Mouse (Mus musculus) CH12.LX (cell line): ENCODE data around the gene Zfp638. TPM values are rescaled to one million over a fixed set of nuclear protein-coding genes. Genes with fewer than 3 reads are reported as not detected.
A peak's percentile ranks its signal among the peaks of the same experiment; 100 is the strongest.
"Not testable (repeated sequence)": the region's sequence is repeated elsewhere in the genome, so short reads cannot be mapped to it uniquely, and the experiment has no call there.

Source experiments
- DNase-seq: peaks from one replicate; pipeline ENCODE4 v3.0.0-alpha.2; 2013; ENCODE audit errors: extremely low read depth
- H3K27ac ChIP-seq: 2 replicates; pipeline ENCODE4 v1.5.1; 2012; ENCODE audit warnings: low read depth, mild to moderate bottlenecking, control low read depth, moderate library complexity; ENCODE audit not compliant: insufficient read depth
- H3K27me3 ChIP-seq: replicated peaks from 2 replicates; pipeline ENCODE3; 2012; ENCODE audit warnings: inconsistent platforms
- H3K36me3 ChIP-seq, 2 experiments: replicated peaks in 1 of 2; 2 replicates each; pipeline versions ENCODE3 to v1.6.1; 2012; ENCODE audit warnings: inconsistent platforms in 1 of 2, low read length in 1 of 2, mild to moderate bottlenecking in 1 of 2, mixed read lengths in 1 of 2, moderate library complexity in 1 of 2; ENCODE audit not compliant: control insufficient read depth in 1 of 2, insufficient read depth in 1 of 2
- H3K4me1 ChIP-seq, 2 experiments: 2 replicates each; pipeline ENCODE4 v1.6.1; 2012; ENCODE audit warnings: inconsistent platforms in 1 of 2, moderate library complexity in 1 of 2; ENCODE audit not compliant: insufficient read depth in 2 of 2, control insufficient read depth in 1 of 2
- H3K4me2 ChIP-seq: 2 replicates; pipeline ENCODE4 v1.6.1; 2012; ENCODE audit warnings: low read depth, mild to moderate bottlenecking, control low read depth; ENCODE audit not compliant: poor library complexity, insufficient read depth, severe bottlenecking
- H3K4me3 ChIP-seq, 3 experiments: fragments of 150-350 bp in 1 of 3; sonication (generic) in 1 of 3; replicated peaks in 1 of 3; 2 replicates each; pipeline versions ENCODE3 to v1.5.1; 2011 to 2012; ENCODE audit warnings: low read depth in 2 of 3, low read length in 2 of 3, mild to moderate bottlenecking in 2 of 3, moderate library complexity in 2 of 3, control low read depth in 1 of 3, improper control_type of control experiment in 1 of 3, inconsistent platforms in 1 of 3, mixed read lengths in 1 of 3; ENCODE audit not compliant: poor library complexity in 1 of 3
- H3K79me2 ChIP-seq: replicated peaks from 2 replicates; pipeline ENCODE4 v1.6.1; 2012; ENCODE audit warnings: mild to moderate bottlenecking, moderate library complexity; ENCODE audit not compliant: control insufficient read depth, poor library complexity, insufficient read depth, severe bottlenecking; ENCODE audit errors: extremely low read depth
- H3K9ac ChIP-seq: 2 replicates; pipeline ENCODE4 v1.6.1; 2012; ENCODE audit warnings: low read depth, mild to moderate bottlenecking, control low read depth, moderate library complexity; ENCODE audit not compliant: insufficient read depth
- H3K9me3 ChIP-seq: replicated peaks from 2 replicates; pipeline ENCODE3; 2012; ENCODE audit warnings: low read length, inconsistent platforms, mixed read lengths
- BHLHE40 ChIP-seq: IDR thresholded peaks from 2 replicates; pipeline ENCODE4 v1.6.1; 2011; ENCODE audit warnings: mild to moderate bottlenecking, low read depth, low read length, improper control_type of control experiment
- E2F4 ChIP-seq: IDR thresholded peaks from 2 replicates; pipeline ENCODE4 v1.6.1; 2011; ENCODE audit warnings: low read depth, low read length, improper control_type of control experiment; ENCODE audit not compliant: insufficient replicate concordance
- ELF1 ChIP-seq: IDR thresholded peaks from 2 replicates; pipeline ENCODE4 v1.6.1; 2014; ENCODE audit warnings: low read depth, mild to moderate bottlenecking, inconsistent platforms, low read length, improper control_type of control experiment
- JUN ChIP-seq: IDR thresholded peaks from 2 replicates; pipeline ENCODE4 v1.6.1; 2011; ENCODE audit warnings: low read depth, mild to moderate bottlenecking, low read length, improper control_type of control experiment, moderate library complexity; ENCODE audit not compliant: insufficient read depth
- KAT2A ChIP-seq: IDR thresholded peaks from 2 replicates; pipeline ENCODE4 v1.6.1; 2012; ENCODE audit warnings: low read length, improper control_type of control experiment, inconsistent platforms; ENCODE audit not compliant: insufficient replicate concordance
- MAFK ChIP-seq: IDR thresholded peaks from 2 replicates; pipeline ENCODE4 v1.6.1; 2011; ENCODE audit warnings: low read length, improper control_type of control experiment; ENCODE audit not compliant: insufficient replicate concordance
- MAZ ChIP-seq: IDR thresholded peaks from 2 replicates; pipeline ENCODE4 v1.6.1; 2012; ENCODE audit warnings: low read depth, mild to moderate bottlenecking, inconsistent platforms, low read length, improper control_type of control experiment, moderate library complexity
- PAX5 ChIP-seq: IDR thresholded peaks from 2 replicates; pipeline ENCODE4 v1.6.1; 2012; ENCODE audit warnings: low read length, inconsistent platforms, mixed read lengths
- RCOR1 ChIP-seq: conservative IDR thresholded peaks from 2 replicates; pipeline ENCODE4 v1.6.1; 2012; ENCODE audit warnings: low read depth, mild to moderate bottlenecking, inconsistent platforms, low read length, improper control_type of control experiment
- SMC3 ChIP-seq: IDR thresholded peaks from 2 replicates; pipeline ENCODE4 v1.6.1; 2011; ENCODE audit warnings: low read depth, low read length, improper control_type of control experiment
- TCF12 ChIP-seq: IDR thresholded peaks from 2 replicates; pipeline ENCODE4 v1.6.1; 2014; ENCODE audit warnings: low read depth, mild to moderate bottlenecking, inconsistent platforms, low read length, improper control_type of control experiment
- USF1 ChIP-seq: IDR thresholded peaks from 2 replicates; pipeline ENCODE4 v1.6.1; 2014; ENCODE audit warnings: low read depth, mild to moderate bottlenecking, inconsistent platforms, low read length, improper control_type of control experiment
- USF2 ChIP-seq: conservative IDR thresholded peaks from 2 replicates; pipeline ENCODE4 v1.6.1; 2011; ENCODE audit warnings: low read depth, low read length, improper control_type of control experiment
- ZC3H11A ChIP-seq: IDR thresholded peaks from 2 replicates; pipeline ENCODE4 v1.6.1; 2012; ENCODE audit warnings: low read depth, mild to moderate bottlenecking, inconsistent platforms, low read length, improper control_type of control experiment
- ZNF384 ChIP-seq: IDR thresholded peaks from 2 replicates; pipeline ENCODE4 v1.6.1; 2012; ENCODE audit warnings: low read depth, low read length, improper control_type of control experiment, inconsistent platforms
- dilution Hi-C: fragments of 300-500 bp; cut with MboI; formaldehyde crosslinking; loops from 2 replicates; pipeline ENCODE4 v1.14.3; 2020; ENCODE audit warnings: low sequenced_read_pairs; ENCODE audit not compliant: extremely low pct_unique_long_range_greater_than_20kb, extremely low pct_ligation_motif_present
- in situ Hi-C: fragments of 300-500 bp; cut with MboI; formaldehyde crosslinking; loops from 3 replicates; pipeline ENCODE4 v1.14.3; 2019; ENCODE audit warnings: low sequenced_read_pairs, low pct_ligation_motif_present, low pct_unique_long_range_greater_than_20kb, mixed read lengths
- polyA plus RNA-seq: library from polyadenylated mRNA; unstranded; fragments of >175 nt; gene quantifications from 2 replicates; pipeline ENCODE4 v1.2.1, GENCODE M21; 2012; ENCODE audit warnings: low read depth; ENCODE audit not compliant: insufficient read length
- total RNA-seq, 2 experiments: library from RNA; depleted of rRNA; stranded (reverse); fragments of 300-350 nt in 1 of 2; fragments of >200 nt in 1 of 2; gene quantifications; 2 replicates each; pipeline ENCODE4 v1.2.3; 2012 to 2014

The Zfp638 gene
- total and polyA plus RNA-seq, 3 experiments, result 42.1 to 57.3 (median 48.0) TPM

DNA sequence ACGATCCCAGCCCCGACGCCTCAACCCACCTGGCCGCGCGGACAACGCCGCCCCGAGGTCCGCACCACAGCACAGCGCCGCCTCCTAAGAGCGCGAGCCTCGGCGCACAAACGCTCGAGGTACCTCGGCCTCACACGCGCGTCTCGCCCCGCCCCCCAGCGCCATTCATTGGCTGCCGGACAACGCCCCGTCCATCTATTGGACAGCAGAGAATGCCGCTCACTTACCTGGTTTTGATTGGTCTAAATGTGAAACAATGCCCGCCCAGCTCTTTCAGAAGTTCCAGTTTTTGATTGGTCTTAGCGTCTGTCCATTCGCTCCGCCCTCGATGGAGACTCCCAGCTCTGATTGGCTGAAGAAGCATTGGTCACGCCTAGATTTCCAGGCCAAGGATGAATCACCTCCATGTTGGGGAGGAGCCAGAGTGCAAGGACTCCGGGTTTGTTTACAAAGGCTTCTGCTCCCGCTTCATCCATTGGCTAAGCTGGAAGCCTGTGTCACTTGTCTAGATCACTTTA is 35.2 kb upstream of the Zfp638 start, which contains the start of gene Paip2b (continued):
- TF ChIP-seq TCF12, result peak; percentile 94
- 0 out of 2 replicates have a peak, but pooled peaks have one; percentile 15 for TF ChIP-seq ELF1
- TF ChIP-seq BHLHE40, result no peak
- no peak for TF ChIP-seq ZNF384
- TF ChIP-seq SMC3, result no peak
- TF ChIP-seq ZC3H11A, result no peak
- TF ChIP-seq MAZ, result no peak
- TF ChIP-seq PAX5, result no peak

DNA sequence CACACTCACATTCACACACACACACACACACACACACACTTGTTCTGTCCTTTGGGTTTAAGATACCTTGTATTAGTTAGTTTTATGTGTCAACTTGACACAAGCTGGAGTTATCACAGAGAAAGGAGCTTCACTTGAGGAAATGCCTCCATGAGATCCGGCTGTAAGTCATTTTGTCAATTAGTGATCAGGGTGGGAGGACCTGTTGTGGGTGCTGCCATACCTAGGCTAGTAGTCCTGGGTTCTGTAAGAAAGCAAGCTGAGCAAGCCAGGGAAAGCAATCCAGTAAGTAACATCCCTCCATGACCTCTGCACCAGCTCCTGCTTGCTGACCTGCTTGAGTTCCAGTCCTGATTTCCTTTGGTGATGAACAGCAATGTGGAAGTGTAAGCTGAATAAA is 34.5 kb upstream of the Zfp638 start:
- peak overlapping the region; percentile 9; the same call in 1 of the 2 replicates for H3K9ac ChIP-seq
- in situ Hi-C loops, H3K27ac ChIP-seq, dilution Hi-C loops, H3K36me3 ChIP-seq, DNase-seq, H3K27me3 ChIP-seq, H3K9me3 ChIP-seq, H3K79me2 ChIP-seq: not testable (repeated sequence)
- peak overlapping the region in 2 of 3 experiments; percentile 41 to 45 for H3K4me3 ChIP-seq
- peaks cover 5 to 22% of the 10 kb centered on the region in 2 experiments for H3K4me1 ChIP-seq
- 0 out of 2 replicates have a peak, but pooled peaks have one; percentile 12 for TF ChIP-seq TCF12
- H3K4me2 ChIP-seq, result peak overlapping the region; percentile 35

DNA sequence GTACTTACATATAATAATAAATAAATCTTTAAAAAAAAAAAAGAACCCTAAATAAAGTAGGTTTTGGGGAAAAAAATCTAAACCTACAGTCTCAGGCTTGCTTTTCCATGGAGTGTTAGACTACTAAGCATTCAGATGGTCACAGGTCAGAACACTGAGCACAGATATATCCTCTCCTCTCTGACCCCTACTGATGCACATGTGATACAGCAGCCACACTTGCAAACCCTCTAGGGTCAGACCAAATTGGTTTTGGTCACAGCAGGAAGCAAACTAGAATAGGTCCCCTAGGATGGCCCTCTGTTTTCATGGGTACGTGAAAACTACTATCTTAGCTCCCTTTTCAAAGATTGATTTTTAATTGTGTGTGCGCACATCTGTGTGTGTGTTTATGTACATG is 30.1 kb upstream of the Zfp638 start:
- no peak for DNase-seq
- no peaks in the 10 kb centered on the region for H3K36me3 ChIP-seq
- TF ChIP-seq E2F4, result no peak
- no peak for TF ChIP-seq RCOR1
- no peak for TF ChIP-seq USF2
- H3K9ac ChIP-seq, result no peak overlapping the region
- H3K4me3 ChIP-seq, result no peak overlapping the region
- dilution Hi-C loops, result no loop called here
- no peaks in the 10 kb centered on the region for H3K79me2 ChIP-seq
- H3K27ac ChIP-seq, result no peak overlapping the region
- H3K4me1 ChIP-seq, result peaks cover 0 to 4% of the 10 kb centered on the region in 2 experiments; a peak in 1 of 4 replicates
- no peaks in the 10 kb centered on the region for H3K9me3 ChIP-seq
- H3K4me2 ChIP-seq, result no peak overlapping the region
- in situ Hi-C loops, result no loop called here
- H3K27me3 ChIP-seq, result peaks cover 9% of the 10 kb centered on the region

DNA sequence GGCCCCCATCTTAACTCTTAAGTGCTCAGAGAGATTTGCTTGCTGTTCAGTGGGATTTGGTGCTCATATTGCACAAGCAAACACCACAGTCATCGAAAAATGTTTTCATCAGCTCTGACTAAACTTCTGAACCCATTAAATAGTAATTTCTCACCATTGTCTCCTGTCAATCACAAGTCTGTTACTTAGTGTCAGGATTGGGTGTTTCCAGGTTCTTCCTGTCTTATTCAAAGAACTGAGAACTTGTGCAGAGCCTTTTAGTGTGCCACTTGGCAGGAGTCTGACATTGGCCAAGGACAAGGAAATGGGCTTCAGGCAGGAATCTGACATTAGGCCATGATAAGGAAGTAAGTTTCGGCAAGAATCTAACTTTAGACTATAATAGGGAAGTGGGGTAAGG is 28.9 kb upstream of the Zfp638 start:
- H3K27ac ChIP-seq, result no peak overlapping the region
- H3K4me3 ChIP-seq, result no peak overlapping the region
- in situ Hi-C loops, result no loop called here
- no peak overlapping the region for H3K9ac ChIP-seq
- no peak overlapping the region for H3K4me2 ChIP-seq
- DNase-seq, result no peak
- TF ChIP-seq USF1 (no peak), ZNF384 (no peak), JUN (no peak), MAFK (no peak), SMC3 (no peak), KAT2A (no peak)
- no peaks in the 10 kb centered on the region for H3K79me2 ChIP-seq
- H3K36me3 ChIP-seq, result no peaks in the 10 kb centered on the region
- dilution Hi-C loops, result no loop called here
- H3K27me3 ChIP-seq, result peaks cover 11% of the 10 kb centered on the region
- no peaks in the 10 kb centered on the region for H3K4me1 ChIP-seq
- H3K9me3 ChIP-seq, result no peaks in the 10 kb centered on the region
